Mouse (Mus musculus) left cerebral cortex, adult 18-20 months (tissue): Measurements from ENCODE around the gene Pigf. TPM values are rescaled to one million over a fixed set of nuclear protein-coding genes. Genes with fewer than 3 reads are reported as not detected.
A peak's percentile ranks its signal among the peaks of the same experiment; 100 is the strongest.

Experiments
- DNase-seq, 2 experiments: peaks; one replicate each; pipeline ENCODE4 v3.0.0; 2021 to 2022; ENCODE audit warnings: low spot score in 2 of 2, mixed read lengths in 1 of 2
- total RNA-seq, 2 experiments: library from RNA; stranded (reverse); gene quantifications; 2 replicates each; pipeline ENCODE4 v1.2.3; 2021

Gene Pigf
- total RNA-seq, 2 experiments from 2014 or later: 19.1 to 19.7 TPM

- DNase-seq: no peak
Measured at GRCm38 (mm10) chr17:87036141-87037073, 11.2 kb upstream of the Pigf start.

DNA sequence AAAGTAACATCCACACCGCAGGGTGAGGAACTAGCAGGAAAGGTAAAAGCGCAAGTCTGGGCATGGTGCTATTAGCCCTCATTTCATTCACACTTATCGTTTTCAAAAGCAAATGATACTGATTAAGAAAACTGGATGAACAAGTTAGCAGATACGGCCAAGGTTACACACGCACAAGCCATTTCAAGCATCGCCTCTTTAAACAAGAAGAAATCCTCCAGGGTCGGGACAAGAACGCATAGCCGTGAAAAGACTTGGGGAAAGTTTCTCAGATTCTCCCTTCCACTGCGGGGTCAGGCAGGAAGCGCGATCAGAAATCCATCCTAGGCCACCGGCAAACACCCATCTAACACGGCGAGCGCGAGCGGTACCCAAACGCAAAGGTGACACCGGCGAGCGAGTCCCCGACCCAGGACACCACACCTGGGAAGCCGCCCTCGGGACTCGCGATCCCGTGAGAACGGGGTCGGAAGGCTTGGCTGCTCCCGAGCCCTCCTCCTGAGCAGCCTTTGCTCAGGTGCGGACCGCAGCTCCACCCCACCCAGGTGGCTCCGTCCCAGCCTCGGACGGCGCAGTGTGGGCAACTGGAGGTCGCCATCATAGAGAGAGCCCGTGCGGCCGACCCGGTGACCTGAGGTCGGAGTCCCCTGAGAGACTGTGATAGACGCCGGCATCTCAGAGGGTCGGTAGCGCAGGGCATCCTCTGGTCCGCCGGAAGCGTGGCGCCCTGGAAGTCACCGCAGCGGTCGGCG lies 539 bp downstream of the Pigf start:
- no peak for DNase-seq

DNA sequence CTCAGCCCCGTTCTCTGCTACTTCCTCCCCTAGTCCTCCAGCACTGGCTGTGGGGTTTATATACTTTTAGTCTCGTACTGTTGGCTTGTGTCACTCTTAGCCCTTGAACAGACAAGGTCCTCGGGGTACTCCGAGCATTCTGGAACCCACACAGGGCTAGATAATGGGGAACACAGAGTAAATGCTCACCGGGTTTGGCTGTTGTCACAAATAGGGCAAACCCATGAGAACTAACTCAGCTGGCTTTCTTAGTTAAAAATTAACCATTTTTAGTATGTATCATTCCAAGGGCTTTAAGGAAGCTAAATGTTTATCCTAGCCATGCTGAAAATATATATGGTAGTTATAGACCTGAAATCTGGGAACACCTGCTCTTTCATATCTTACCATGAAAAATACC lies 5.5 kb downstream of the Pigf start:
- no peak for DNase-seq

GRCm38 (mm10) chr17:87011301-87012019 lies 13.7 kb downstream of the Pigf start:
- peak; percentile 65 to 71 for DNase-seq

DNA sequence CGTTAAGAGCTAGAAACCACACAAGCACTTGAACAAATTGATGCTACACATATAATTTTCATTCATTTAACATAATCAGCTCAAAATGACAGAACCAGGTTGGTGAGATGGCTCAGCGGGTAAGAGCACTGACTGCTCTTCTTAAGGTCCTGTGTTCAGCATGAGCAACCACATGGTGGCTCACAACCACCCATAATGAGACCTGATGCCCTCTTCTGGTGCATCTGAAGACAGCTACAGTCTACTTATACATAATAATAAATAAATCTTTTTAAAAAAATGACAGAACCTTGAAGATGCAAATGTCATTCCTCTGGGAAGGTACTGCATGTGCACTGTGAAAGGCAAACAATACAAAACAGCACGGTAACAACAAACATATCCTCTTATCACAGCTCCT lies 16.3 kb downstream of the Pigf start:
- DNase-seq: no peak

GRCm38 (mm10) chr17:86997323-86997722 lies 27.9 kb downstream of the Pigf start:
- DNase-seq: no peak

DNA sequence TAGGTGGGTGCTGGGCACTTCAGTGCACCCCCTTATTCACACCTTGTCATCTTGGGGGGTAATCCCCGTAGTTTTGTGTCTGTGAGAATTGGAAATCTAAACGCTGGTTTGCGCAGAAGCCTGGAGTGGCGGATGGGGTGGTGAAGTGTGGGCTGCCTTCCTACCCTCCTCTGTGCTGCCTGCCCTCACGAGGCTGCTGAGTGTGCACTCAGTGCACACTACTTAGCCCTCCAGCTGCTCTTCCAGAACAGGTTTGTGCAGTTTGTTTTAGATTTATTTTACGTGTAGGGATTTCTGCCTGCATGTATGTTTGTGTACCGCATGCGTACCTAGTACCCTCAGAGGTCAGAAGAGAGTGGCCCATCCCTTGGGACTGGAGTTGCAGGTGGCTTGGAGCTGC lies 33.9 kb downstream of the Pigf start:
- DNase-seq: no peak

- DNase-seq: no peak
Measured at GRCm38 (mm10) chr17:86988601-86989184, 36.5 kb downstream of the Pigf start.

DNA sequence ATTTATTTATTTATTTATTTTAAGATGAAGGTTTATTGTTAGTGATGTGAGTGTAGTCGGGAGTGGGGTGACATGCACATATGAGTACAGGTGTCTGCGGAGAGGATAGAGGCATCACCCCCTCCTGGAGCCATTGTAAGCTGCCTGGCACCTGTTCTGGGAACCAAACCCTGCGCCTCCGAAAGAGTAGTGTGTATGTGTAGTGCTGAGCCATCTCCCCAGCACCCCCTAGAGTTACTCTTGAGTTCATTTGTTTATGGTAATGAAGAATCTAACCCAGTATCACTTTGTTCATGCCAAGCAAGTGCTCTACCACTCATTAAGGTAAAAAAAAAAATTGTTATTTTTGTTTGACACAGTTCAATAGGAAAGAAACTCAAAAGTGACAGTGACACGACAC lies 37.0 kb downstream of the Pigf start:
- DNase-seq: no peak

DNA sequence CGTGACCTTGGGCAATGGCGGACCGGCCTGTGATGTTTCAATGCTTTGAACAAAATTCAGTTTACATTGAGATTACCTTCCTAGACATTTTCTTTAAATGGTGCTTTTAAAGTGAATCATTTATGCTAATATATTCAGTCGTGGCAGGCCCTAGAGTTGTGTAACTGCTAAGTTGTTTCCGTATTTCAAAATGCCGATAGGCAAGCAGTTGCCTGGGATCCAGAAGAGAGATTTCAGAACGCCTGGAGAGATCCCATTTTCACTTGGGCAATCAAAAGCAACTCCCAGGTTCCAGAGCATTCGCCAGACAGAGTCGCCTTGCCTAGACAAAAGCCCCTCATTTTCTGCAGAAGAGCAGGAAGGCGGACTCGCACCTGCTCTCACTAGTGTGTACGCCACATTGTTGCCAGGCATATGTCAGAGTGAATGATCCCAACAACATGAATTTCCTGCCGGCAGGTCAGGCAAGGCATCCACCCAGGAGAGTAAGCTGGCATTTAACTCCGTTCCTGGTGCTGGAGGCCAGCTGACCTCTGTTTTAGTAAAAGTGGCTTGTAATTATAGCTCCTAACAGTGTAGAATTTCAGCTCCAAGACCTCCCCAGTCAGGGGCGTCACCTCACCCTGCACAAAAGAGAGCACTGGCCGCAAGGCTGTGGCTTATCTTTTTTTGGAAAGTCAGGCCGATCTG lies 38.6 kb downstream of the Pigf start:
- no peak for DNase-seq

DNA sequence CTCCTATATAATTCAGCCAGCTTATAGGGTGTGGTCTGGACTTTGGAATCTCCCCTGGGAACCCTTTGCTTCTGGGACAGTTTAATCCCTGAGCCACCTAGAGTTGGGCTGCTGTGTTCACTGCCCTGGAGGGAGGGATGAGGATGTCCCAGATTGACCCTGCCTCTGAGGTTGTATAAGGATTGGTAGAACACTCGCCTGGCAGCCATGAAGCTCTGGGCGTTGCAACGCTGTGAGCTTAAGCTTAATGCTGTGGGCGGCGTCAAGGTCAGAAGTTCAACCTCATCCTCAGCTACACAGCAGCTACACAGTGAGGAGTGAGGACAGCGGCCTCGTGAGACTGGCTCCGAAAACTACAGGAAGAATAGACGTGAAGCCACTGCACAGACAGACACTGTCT lies 42.7 kb downstream of the Pigf start:
- no peak for DNase-seq

GRCm38 (mm10) chr17:86981701-86982100 lies 43.5 kb downstream of the Pigf start:
- DNase-seq: no peak

DNA sequence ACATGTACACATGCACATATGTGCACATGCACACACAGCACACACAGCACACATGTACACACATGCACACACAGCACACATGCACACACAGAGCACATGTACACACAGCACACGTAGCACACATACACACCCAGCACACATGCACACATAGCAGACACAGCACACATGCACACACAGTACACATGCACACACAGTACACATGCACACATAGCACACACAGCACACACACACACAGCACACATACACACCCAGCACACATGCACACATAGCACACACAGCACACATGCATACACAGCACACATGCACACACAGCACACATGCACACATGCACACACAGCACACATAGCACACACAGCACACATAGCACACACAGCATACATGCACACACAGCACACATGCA lies 44.0 kb downstream of the Pigf start:
- no peak for DNase-seq

GRCm38 (mm10) chr17:86978496-86978895 lies 46.7 kb downstream of the Pigf start:
- no peak for DNase-seq

- DNase-seq: no peak
Measured at GRCm38 (mm10) chr17:86976387-86976786, 48.8 kb downstream of the Pigf start.

- DNase-seq: no peak
Measured at GRCm38 (mm10) chr17:86973097-86973496, 52.1 kb downstream of the Pigf start.

DNA sequence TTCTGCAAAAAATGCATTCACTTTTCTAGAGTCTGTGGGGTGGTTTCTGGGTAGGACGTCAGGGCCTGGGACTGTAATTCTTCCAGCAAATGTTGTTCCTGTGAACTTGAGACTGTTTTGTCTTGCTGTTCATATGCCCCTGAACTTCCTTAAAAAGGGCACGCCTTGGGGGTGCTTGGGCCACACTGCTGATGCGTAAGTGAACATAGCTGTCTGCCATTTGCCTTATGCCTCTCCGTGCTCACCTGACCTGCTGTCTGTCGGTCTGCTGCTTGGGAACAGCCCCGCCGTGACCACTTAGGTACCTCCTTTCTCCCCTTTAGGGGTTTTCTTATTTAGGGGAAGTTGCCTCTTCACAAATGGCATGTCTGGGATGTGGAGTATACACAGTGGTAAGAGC lies 53.3 kb downstream of the Pigf start:
- DNase-seq: no peak

- DNase-seq: no peak
Measured at GRCm38 (mm10) chr17:86971036-86971435, 54.2 kb downstream of the Pigf start.

DNA sequence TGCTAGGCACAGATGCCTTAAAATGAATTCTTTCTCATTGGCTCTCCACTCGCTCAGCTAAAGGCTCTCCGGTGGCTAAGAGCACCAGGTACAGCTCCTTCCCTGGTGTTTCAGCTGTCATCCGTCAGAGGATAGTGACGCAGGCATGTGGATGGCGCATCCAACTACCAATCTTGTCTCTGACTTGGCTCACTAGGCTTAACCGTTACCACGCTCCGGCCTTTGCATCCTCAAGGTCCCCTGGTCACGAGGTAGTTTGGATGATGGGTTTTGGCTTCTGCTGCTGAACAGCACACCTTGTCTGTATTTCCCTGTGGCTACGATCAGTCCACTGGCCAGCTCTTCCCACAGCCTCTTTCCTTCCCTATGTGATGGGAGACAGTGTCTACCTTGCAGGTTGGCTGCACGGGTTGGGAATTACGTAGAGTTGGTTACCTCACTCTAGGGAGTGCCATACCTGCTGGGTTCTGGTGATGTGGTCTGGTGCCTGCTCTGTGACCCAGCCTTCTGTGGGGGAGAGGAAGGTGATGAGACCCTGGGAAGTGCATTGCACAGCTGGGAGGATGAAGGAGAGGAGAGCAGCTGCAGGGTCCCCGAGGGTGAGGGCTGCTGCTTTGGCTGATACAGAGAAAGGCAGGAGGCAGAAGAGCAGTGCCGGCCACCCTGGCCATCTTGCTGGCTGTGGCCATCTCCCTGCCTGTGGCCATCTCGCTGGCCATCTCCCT lies 55.0 kb downstream of the Pigf start:
- DNase-seq: no peak

DNA sequence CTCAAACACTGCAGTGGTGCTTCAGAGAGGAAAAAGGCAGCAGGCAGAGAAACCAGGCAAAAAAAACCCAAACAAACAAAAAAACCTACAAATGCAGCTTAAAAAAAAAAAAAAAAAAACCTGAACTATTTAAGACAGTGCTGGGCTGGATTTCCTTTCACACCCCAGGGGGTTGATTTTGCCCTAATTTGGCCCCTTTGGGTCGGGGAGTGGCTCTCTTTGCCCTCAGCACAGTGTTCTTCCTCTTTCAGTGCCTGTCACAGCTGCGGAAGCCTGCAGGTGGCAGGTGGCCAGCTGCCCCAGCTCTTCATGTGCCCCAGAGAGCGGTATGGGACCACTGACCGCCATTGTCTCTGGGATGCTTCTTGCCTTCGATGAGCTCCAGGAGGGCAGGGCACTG lies 55.6 kb downstream of the Pigf start:
- DNase-seq: no peak
